Comparison of ENCODE assay signal across 8 mouse cellular contexts in genomic region chr12:118301072-118301865, GRCm38 (mm10). TPM values are rescaled to one million over a fixed set of nuclear protein-coding genes. Genes with fewer than 3 reads are reported as not detected.
DNase-seq lines count a peak whose midpoint lies in the region; ATAC-seq lines count a peak whose summit lies in the region.

TSS of gene Sp4 (minus strand) at chr12:118301440.

- peaks cover 39% of the 10 kb centered on the region for H3K4me1 ChIP-seq in hindbrain, embryonic 15.5 days (replicated peaks)

- H3K27me3 ChIP-seq in hindbrain, embryonic 15.5 days = no peaks in the 10 kb centered on the region

- peak within 1 kb of the TSS; percentile 81 for H3K4me2 ChIP-seq in hindbrain, embryonic 15.5 days

- peak; percentile 93 for ATAC-seq in hindbrain, embryonic 15.5 days (ENCODE audit: low FRiP score, low read depth)

- peak; percentile 96 for DNase-seq in T-cell, adult 2 months (ENCODE audit: low spot score)
- peak; percentile 88 to 94 for DNase-seq in cerebellum, postnatal 36 days
- DNase-seq in frontal cortex, postnatal 36 days (ENCODE audit: low spot score in 2 of 2) = peak; percentile 89 to 92
- peak; percentile 89 for DNase-seq in left cerebral cortex, adult 11 months (ENCODE audit: low spot score)
- DNase-seq in lung, postnatal 4 days = peak; percentile 94 to 97
- peak; percentile 92 for DNase-seq in retina, postnatal 7 days (ENCODE audit: low read depth, low spot score)
- DNase-seq in urinary bladder, adult 2 months (ENCODE audit: low spot score) = peak; percentile 84

- WGBS in hindbrain, embryonic 15.5 days = under 1% methylated on average over 59 of the region's 78 CpGs

- peak within 1 kb of the TSS; percentile 65 for H3K9ac ChIP-seq in hindbrain, embryonic 15.5 days

- H3K27ac ChIP-seq in hindbrain, embryonic 15.5 days (replicated peaks) = peak within 1 kb of the TSS; percentile 97

- no peaks in the 10 kb centered on the region for H3K9me3 ChIP-seq in hindbrain, embryonic 15.5 days

- H3K4me3 ChIP-seq in hindbrain, embryonic 15.5 days = peak within 1 kb of the TSS; percentile 85

- no peaks in the 10 kb centered on the region for H3K36me3 ChIP-seq in hindbrain, embryonic 15.5 days

RNA-seq across cellular contexts. Expression of gene Sp4, which starts in this region (rescaled TPM):
- polyA plus RNA-seq in hindbrain, embryonic 15.5 days (2015; fragmentation: Nextera tagmentation; extraction: Ambion mirVana) = 19.2 and 20.7 TPM in 2 replicates
- polyA plus RNA-seq in urinary bladder, adult 2 months (2012; rRNA removed) = 3.3 and 4.4 TPM in 2 replicates

Comparison
In these comparisons a context has a peak if more than half of its experiments do, and no peak if none do; other contexts are left out.
1. Peak in every context shown above with its lines: DNase-seq, ATAC-seq, H3K4me3 ChIP-seq and H3K27ac ChIP-seq.